Mouse (Mus musculus) embryonic facial prominence, embryonic 14.5 days (tissue): Measurements from ENCODE around the gene Olfr169. TPM values are rescaled to one million over a fixed set of nuclear protein-coding genes. Genes with fewer than 3 reads are reported as not detected.
"Not testable (repeated sequence)": the region's sequence is repeated elsewhere in the genome, so short reads cannot be mapped to it uniquely, and the experiment has no call there.

ENCODE experiments used
- ATAC-seq: fragments of 200-750 bp; cut with Nextera tagmentation; 2 replicates; pipeline ENCODE4 v1.8.0; 2017; ENCODE audit warnings: low read depth, moderate number of reproducible peaks, moderate TSS enrichment
- DNase-seq: peaks from one replicate; pipeline ENCODE4 v3.0.0-alpha.2; 2015; ENCODE audit warnings: low spot score
- H3K27ac ChIP-seq: fragments of 300-500 bp; sonication (generic); replicated peaks from 2 replicates; pipeline ENCODE4 v1.5.1; 2014; ENCODE audit warnings: low read depth, mild to moderate bottlenecking, low read length, moderate library complexity
- H3K27me3 ChIP-seq: fragments of 300-500 bp; sonication (generic); replicated peaks from 2 replicates; pipeline ENCODE4 v1.6.1; 2014; ENCODE audit warnings: low read length; ENCODE audit not compliant: control insufficient read depth, insufficient read depth
- H3K36me3 ChIP-seq: fragments of 300-500 bp; sonication (generic); 2 replicates; pipeline ENCODE4 v1.6.1; 2014; ENCODE audit warnings: low read length, mixed read lengths; ENCODE audit not compliant: control insufficient read depth, insufficient read depth
- H3K4me1 ChIP-seq: fragments of 300-500 bp; sonication (generic); 2 replicates; pipeline ENCODE4 v1.6.1; 2014; ENCODE audit warnings: antibody characterized with exemption, low read length; ENCODE audit not compliant: control insufficient read depth, insufficient read depth
- H3K4me2 ChIP-seq: fragments of 300-500 bp; sonication (generic); 2 replicates; pipeline ENCODE4 v1.6.1; 2014; ENCODE audit warnings: low read depth, mild to moderate bottlenecking, low read length, moderate library complexity, mixed read lengths
- H3K4me3 ChIP-seq: fragments of 300-500 bp; sonication (generic); 2 replicates; pipeline ENCODE4 v1.5.1; 2014; ENCODE audit warnings: low read depth, mild to moderate bottlenecking, low read length
- H3K9ac ChIP-seq: fragments of 300-500 bp; sonication (generic); 2 replicates; pipeline ENCODE4 v1.6.1; 2014; ENCODE audit warnings: low read depth, mild to moderate bottlenecking, low read length, moderate library complexity, mixed read lengths
- H3K9me3 ChIP-seq: fragments of 300-500 bp; sonication (generic); 2 replicates; pipeline ENCODE4 v1.6.1; 2016; ENCODE audit warnings: low read length; ENCODE audit not compliant: control insufficient read depth
- WGBS: fragments of 180-500 bp; shearing (Covaris S2); extraction: QIAGEN DNeasy Blood & Tissue Kit; methylation state at CpG from one replicate; pipeline ENCODE4 v1.1.7; 2014; 5-methylcytosine and 5-hydroxymethylcytosine counted together
- polyA plus RNA-seq: library from polyadenylated mRNA; unstranded; fragments of >200 nt; fragmentation: Nextera tagmentation; extraction: Ambion mirVana; gene quantifications from 2 replicates; pipeline ENCODE4 v1.2.1, GENCODE M21; 2014

Olfr169 gene
- polyA plus RNA-seq: not detected in 2 replicates

DNA sequence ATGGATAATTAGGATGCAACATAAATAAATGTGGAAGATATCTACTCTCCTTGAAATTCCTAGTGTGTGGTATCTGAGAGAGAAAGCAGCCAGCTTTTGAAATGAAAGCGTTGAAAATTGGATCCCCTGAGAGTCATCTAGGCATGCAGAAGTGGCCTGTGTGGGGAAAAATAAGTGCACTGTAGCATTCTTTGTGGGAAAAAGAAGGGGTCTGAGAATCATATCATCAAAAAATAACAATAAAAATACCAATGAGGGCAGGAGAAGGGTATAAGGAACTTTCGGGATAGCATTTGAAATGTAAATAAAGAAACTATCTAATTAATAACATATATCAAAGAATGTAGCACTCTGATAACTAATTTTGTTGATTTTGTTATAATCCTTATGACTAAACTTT lies at the start of gene Olfr169:
Gene Olfr169, minus strand, starts transcription at position 101 of the 400 bp plus-strand sequence.
- WGBS: 91% methylated on average over 2 of the region's 2 CpGs
- ATAC-seq, H3K36me3 ChIP-seq: not testable (repeated sequence)

DNA sequence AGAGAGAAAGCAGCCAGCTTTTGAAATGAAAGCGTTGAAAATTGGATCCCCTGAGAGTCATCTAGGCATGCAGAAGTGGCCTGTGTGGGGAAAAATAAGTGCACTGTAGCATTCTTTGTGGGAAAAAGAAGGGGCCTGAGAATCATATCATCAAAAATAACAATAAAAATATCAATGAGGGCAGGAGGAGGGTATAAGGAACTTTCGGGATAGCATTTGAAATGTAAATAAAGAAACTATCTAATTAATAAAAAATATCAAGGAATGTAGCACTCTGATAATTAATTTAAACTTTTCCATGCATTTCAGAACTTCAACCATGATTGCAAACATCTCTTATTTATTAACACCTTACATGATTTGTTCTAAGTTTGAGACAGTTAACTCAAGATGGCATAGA lies 40.2 kb upstream of the Olfr169 start, which contains the start of gene Olfr170:
Gene Olfr170, minus strand, starts transcription at position 101 of the 400 bp plus-strand sequence.
- H3K36me3 ChIP-seq, DNase-seq, H3K4me1 ChIP-seq, H3K4me3 ChIP-seq, H3K9ac ChIP-seq, H3K9me3 ChIP-seq, H3K27me3 ChIP-seq, H3K4me2 ChIP-seq, ATAC-seq, H3K27ac ChIP-seq: not testable (repeated sequence)
- WGBS: 90% methylated on average over 2 of the region's 2 CpGs

More for the DNA sequence above, at the start of gene Olfr169:
- not testable (repeated sequence) for H3K27me3 ChIP-seq, H3K9me3 ChIP-seq, DNase-seq, H3K4me1 ChIP-seq, H3K9ac ChIP-seq, H3K4me3 ChIP-seq, H3K4me2 ChIP-seq, H3K27ac ChIP-seq

DNA sequence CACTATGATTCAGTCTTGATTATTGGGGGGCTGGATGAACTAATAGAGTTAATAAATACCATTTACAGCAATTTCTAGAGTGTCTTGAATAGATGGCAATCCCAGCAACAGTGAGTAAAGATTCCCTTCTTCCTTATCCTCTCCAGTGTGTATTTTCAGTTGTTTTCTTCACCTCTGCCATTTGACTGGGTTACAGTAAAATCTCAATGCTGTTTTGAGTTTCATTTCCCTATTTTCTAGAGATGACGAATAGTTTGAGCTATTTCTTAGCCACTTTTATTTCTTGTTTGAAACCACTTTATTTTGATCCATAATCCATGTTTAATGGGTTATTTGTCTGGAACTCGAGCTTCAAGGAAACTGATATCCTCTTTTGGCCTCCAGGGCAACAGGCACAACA lies 31.6 kb upstream of the Olfr169 start:
- 0 out of 2 replicates have a peak, but pooled peaks cover 2% of the 10 kb centered on the region for H3K9me3 ChIP-seq
- H3K9ac ChIP-seq: no peak overlapping the region
- H3K4me2 ChIP-seq: no peak overlapping the region
- ATAC-seq (no peak), DNase-seq (no peak)
- H3K27ac ChIP-seq: no peak overlapping the region
- 44% methylated on average over 2 of the region's 2 CpGs for WGBS
- H3K4me1 ChIP-seq: no peaks in the 10 kb centered on the region
- no peaks in the 10 kb centered on the region for H3K27me3 ChIP-seq
- no peak overlapping the region for H3K4me3 ChIP-seq
- no peaks in the 10 kb centered on the region for H3K36me3 ChIP-seq

DNA sequence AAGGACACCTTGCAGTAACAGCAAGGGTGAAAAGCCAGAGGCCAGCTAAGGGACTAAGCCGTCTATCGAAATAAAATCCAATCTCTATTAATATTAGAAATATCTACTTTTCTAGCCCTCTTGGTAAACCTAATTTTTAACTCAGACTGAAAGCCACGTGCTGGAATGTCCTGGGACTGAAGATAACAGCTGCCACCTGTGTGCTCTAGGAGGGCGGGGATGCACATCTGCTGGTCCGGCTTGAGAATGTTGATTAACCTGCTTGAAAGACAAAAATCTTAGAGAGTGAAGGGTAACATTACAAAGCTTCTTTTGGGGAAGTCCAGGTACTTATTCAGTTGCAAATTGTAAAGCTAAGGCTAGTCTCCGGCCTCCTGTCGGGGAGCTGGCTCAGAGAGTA lies 18.2 kb downstream of the Olfr169 start:
- H3K4me3 ChIP-seq, DNase-seq, H3K9ac ChIP-seq, ATAC-seq, H3K36me3 ChIP-seq, H3K27ac ChIP-seq, H3K4me1 ChIP-seq, H3K9me3 ChIP-seq, H3K27me3 ChIP-seq, H3K4me2 ChIP-seq: not testable (repeated sequence)
- 77% methylated on average over 7 of the region's 7 CpGs for WGBS

DNA sequence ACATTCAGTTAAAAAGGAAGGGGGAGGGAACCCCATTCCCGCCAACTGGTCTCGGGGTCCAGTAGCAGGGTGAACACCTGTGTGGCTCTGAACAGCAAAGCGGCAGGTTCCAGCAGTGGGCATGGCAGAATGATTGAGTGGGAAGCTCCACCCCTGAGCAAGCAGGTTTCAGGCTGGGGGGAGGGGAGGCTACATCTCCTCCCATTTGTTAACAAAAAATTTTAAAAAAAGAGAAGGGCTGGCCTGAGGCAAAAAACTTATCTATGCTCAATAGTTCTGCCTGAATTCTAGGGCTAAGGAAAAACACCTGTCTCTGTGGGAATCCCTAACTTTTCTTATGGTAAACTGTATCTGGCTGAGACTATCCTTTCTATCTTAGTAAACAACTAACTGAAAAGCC lies 19.4 kb downstream of the Olfr169 start:
- WGBS: 81% methylated on average over 3 of the region's 3 CpGs
- H3K9ac ChIP-seq, ATAC-seq, H3K27me3 ChIP-seq, H3K9me3 ChIP-seq, DNase-seq, H3K36me3 ChIP-seq, H3K27ac ChIP-seq, H3K4me2 ChIP-seq, H3K4me1 ChIP-seq, H3K4me3 ChIP-seq: not testable (repeated sequence)

DNA sequence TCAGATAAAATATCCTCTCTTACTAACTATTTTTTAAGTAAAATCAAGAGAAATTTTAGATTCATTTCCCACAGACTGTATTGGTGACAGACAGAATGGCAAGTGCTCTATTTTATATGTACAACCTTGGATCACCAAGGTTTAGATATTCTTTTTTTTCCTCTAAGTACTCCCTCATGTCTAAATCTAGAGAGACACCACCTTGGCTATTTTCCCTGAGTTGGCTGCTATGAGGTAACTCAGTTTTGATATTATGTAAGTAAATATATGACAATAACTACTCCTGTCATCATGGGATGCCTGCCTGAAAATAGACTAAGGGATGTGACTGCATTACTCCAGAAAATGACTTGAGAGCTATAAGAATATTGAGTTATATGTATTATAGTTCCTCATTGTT lies 36.2 kb downstream of the Olfr169 start, which contains the start of gene Olfr168:
Gene Olfr168, minus strand, starts transcription at position 101 of the 400 bp plus-strand sequence.
- Histone ChIP-seq H3K4me1 (no peaks in the 10 kb centered on the region), H3K36me3 (no peaks in the 10 kb centered on the region), H3K4me3 (no peak within 1 kb of the TSS), H3K27ac (no peak within 1 kb of the TSS), H3K4me2 (no peak within 1 kb of the TSS), H3K9me3 (no peaks in the 10 kb centered on the region), H3K9ac (no peak within 1 kb of the TSS), H3K27me3 (no peaks in the 10 kb centered on the region)
- ATAC-seq: no peak
- DNase-seq: no peak

DNA sequence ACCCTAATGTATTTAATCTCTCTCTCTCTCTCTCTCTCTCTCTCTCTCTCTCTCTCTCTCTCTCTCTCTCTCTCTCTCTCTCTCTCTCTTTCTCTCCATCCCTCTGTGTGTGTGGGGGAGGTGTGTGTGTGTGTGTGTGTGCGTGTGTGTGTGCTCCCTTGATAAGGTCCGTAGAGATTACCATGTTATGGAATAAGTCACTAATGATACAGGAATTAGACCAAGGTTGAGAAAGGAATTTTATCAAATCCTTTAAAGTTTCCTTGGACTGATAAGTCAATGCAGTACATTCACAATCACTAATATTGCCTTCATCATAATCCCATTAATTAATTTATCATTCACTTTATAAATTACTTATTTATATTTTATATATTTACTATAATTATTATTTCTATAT lies 49.4 kb downstream of the Olfr169 start, which contains the start of gene Olfr167:
Gene Olfr167, minus strand, starts transcription at position 101 of the 400 bp plus-strand sequence.
- H3K9ac ChIP-seq: no peak within 1 kb of the TSS
- no peaks in the 10 kb centered on the region for H3K4me1 ChIP-seq
- no peak within 1 kb of the TSS for H3K27ac ChIP-seq
- H3K36me3 ChIP-seq: no peaks in the 10 kb centered on the region
- 85% methylated on average over 2 of the region's 2 CpGs for WGBS
- H3K4me2 ChIP-seq: no peak within 1 kb of the TSS
- H3K27me3 ChIP-seq: no peaks in the 10 kb centered on the region
- ATAC-seq: no peak
- no peaks in the 10 kb centered on the region for H3K9me3 ChIP-seq
- no peak within 1 kb of the TSS for H3K4me3 ChIP-seq
- DNase-seq: no peak

Other genes starting within 250 kb of the Olfr169 start
- not detected in 2 replicates for gene Olfr165, start 148.7 kb downstream of the Olfr169 start, polyA plus RNA-seq
- 0.07 and 0.09 TPM in 2 replicates for gene Olfr166, start 88.1 kb downstream of the Olfr169 start, polyA plus RNA-seq
- gene Olfr167, start 49.5 kb downstream of the Olfr169 start, polyA plus RNA-seq: not detected in 2 replicates
- not detected in 2 replicates for gene Olfr168, start 36.3 kb downstream of the Olfr169 start, polyA plus RNA-seq
- 0.32 TPM in 1 of 2 replicates, not detected in the other for gene Olfr170, start 40.1 kb upstream of the Olfr169 start, polyA plus RNA-seq
- gene Olfr171, start 58.1 kb upstream of the Olfr169 start, polyA plus RNA-seq: 0.13 TPM in 1 of 2 replicates, not detected in the other
- gene Lamp3, start 134.6 kb upstream of the Olfr169 start, polyA plus RNA-seq: 0.08 TPM in 1 of 2 replicates, not detected in the other
- 17.5 and 19.8 TPM in 2 replicates for gene B3gnt5, start 188.4 kb upstream of the Olfr169 start, polyA plus RNA-seq